Mouse (Mus musculus) brain, embryonic 14.5 days (tissue): ENCODE results near the gene Emc1.

ENCODE experiments used
- CTCF ChIP-seq: fragments of 200-500 bp; IDR thresholded peaks from 2 replicates; pipeline ENCODE4 v1.5.1; 2012; ENCODE audit warnings: inconsistent platforms, mild to moderate bottlenecking, moderate library complexity, borderline replicate concordance; ENCODE audit not compliant: insufficient read depth, insufficient read length; ENCODE audit errors: extremely low read depth
- POLR2A ChIP-seq: fragments of 200-500 bp; IDR thresholded peaks from 2 replicates; pipeline ENCODE4 v1.6.1; 2012; ENCODE audit warnings: mild to moderate bottlenecking, inconsistent platforms, borderline replicate concordance; ENCODE audit not compliant: poor library complexity, insufficient read depth, insufficient read length, severe bottlenecking; ENCODE audit errors: extremely low read depth

DNA sequence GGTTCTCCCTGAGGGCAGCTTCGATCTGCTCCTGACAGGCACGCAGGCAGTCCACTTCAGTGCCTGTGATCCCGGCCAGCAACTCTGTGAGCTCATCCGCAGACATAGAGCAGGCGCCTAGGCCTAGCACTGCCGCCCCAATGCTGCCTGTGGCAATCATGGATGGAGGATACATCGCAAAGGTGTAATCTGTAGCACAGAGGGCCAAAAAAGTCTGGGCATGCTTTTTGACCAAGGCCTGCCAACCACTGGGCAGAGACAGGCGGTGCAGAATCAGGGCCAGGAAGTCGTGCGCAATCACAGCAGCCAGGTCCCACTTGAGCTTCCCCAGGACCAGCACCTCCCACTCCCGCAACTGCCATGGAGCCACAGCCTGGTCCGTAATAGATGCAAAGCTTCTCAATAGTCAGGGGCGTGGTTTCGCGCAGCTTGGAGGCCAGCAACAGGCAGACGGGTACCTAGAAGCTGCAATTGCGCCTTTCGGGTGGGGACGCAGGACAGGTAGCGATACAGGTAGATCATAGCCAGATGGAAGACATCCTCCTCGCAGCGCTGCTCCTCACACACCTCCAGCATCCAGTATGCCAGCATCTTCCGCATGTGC, 6.9 kb upstream of the Emc1 start:
- TF ChIP-seq CTCF: no peak
- TF ChIP-seq POLR2A: no peak
